Mouse (Mus musculus) embryonic facial prominence, embryonic 12.5 days (tissue): ENCODE data around the gene 2310057J18Rik. TPM values are rescaled to one million over a fixed set of nuclear protein-coding genes. Genes with fewer than 3 reads are reported as not detected.
"Not testable (repeated sequence)": the region's sequence is repeated elsewhere in the genome, so short reads cannot be mapped to it uniquely, and the experiment has no call there.

ENCODE experiments used
- ATAC-seq: fragments of 200-750 bp; cut with Nextera tagmentation; 2 replicates; pipeline ENCODE4 v1.8.0; 2017; ENCODE audit not compliant: insufficient number of reproducible peaks, insufficient read depth, low FRiP score, low TSS enrichment
- H3K27ac ChIP-seq: fragments of 300-500 bp; sonication (generic); 2 replicates; pipeline ENCODE4 v1.5.1; 2016; ENCODE audit warnings: mild to moderate bottlenecking
- H3K27me3 ChIP-seq: fragments of 300-500 bp; sonication (generic); 2 replicates; pipeline ENCODE4 v1.6.1; 2016; ENCODE audit warnings: mild to moderate bottlenecking, moderate library complexity
- H3K36me3 ChIP-seq: fragments of 300-500 bp; sonication (generic); 2 replicates; pipeline ENCODE4 v1.6.1; 2016; ENCODE audit warnings: mild to moderate bottlenecking
- H3K4me1 ChIP-seq: fragments of 300-500 bp; sonication (generic); 2 replicates; pipeline ENCODE4 v1.6.1; 2016
- H3K4me2 ChIP-seq: fragments of 300-500 bp; sonication (generic); replicated peaks from 2 replicates; pipeline ENCODE4 v1.6.1; 2016; ENCODE audit warnings: mild to moderate bottlenecking, moderate library complexity
- H3K4me3 ChIP-seq: fragments of 300-500 bp; sonication (generic); 2 replicates; pipeline ENCODE4 v1.5.1; 2016; ENCODE audit warnings: mild to moderate bottlenecking
- H3K9ac ChIP-seq: fragments of 300-500 bp; sonication (generic); 2 replicates; pipeline ENCODE4 v1.6.1; 2016; ENCODE audit warnings: mild to moderate bottlenecking, moderate library complexity
- H3K9me3 ChIP-seq: fragments of 300-500 bp; sonication (generic); 2 replicates; pipeline ENCODE4 v1.6.1; 2016; ENCODE audit warnings: mild to moderate bottlenecking, moderate library complexity
- WGBS: fragments of 180-500 bp; shearing (Covaris S2); methylation state at CpG from one replicate; pipeline ENCODE4 v1.1.7; 2016; 5-methylcytosine and 5-hydroxymethylcytosine counted together
- polyA plus RNA-seq: library from polyadenylated mRNA; unstranded; fragments of >200 nt; fragmentation: Nextera tagmentation; extraction: Ambion mirVana; gene quantifications from 2 replicates; pipeline ENCODE4 v1.2.1, GENCODE M21; 2016

The 2310057J18Rik gene
- not detected in 2 replicates for polyA plus RNA-seq

GRCm38 (mm10) chr10:28986203-28986602, at the start of gene 2310057J18Rik:
2310057J18Rik (minus strand) TSS chr10:28986303.
- 84% methylated on average over 3 of the region's 3 CpGs for WGBS

DNA sequence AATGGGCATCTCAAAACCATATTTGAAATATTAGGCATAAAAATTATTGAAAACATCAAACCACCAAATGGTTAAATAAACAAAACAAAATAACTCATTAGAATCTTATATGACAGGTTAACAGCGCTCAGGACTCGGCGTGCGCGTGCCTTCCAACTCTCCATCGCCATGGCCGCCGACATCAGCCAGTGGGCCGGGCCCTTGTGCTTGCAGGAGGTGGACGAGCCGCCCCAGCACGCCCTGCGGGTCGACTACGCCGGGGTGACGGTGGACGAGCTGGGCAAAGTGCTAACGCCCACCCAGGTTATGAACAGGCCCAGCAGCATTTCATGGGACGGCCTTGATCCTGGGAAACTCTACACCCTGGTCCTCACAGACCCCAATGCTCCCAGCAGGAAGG, 43.9 kb upstream of the 2310057J18Rik start:
- H3K4me1 ChIP-seq, H3K27ac ChIP-seq, ATAC-seq, H3K9me3 ChIP-seq, H3K9ac ChIP-seq, H3K36me3 ChIP-seq, H3K27me3 ChIP-seq, H3K4me3 ChIP-seq, H3K4me2 ChIP-seq: not testable (repeated sequence)
- WGBS, result 87% methylated on average over 12 of the region's 20 CpGs

More at GRCm38 (mm10) chr10:28986203-28986602, at the start of gene 2310057J18Rik:
- H3K4me3 ChIP-seq, result no peak within 1 kb of the TSS
- no peak within 1 kb of the TSS for H3K4me2 ChIP-seq
- H3K9ac ChIP-seq, result no peak within 1 kb of the TSS
- no peaks in the 10 kb centered on the region for H3K27me3 ChIP-seq
- no peaks in the 10 kb centered on the region for H3K36me3 ChIP-seq
- H3K27ac ChIP-seq, result no peak within 1 kb of the TSS
- no peaks in the 10 kb centered on the region for H3K9me3 ChIP-seq
- H3K4me1 ChIP-seq, result no peaks in the 10 kb centered on the region
- ATAC-seq, result no peak

- WGBS, result 70% methylated on average over 7 of the region's 7 CpGs
- no peak overlapping the region for H3K4me3 ChIP-seq
- no peaks in the 10 kb centered on the region for H3K4me1 ChIP-seq
- H3K9ac ChIP-seq, result no peak overlapping the region
- H3K9me3 ChIP-seq, result no peaks in the 10 kb centered on the region
- no peak overlapping the region for H3K4me2 ChIP-seq
- no peak for ATAC-seq
- H3K27me3 ChIP-seq, result no peaks in the 10 kb centered on the region
- H3K27ac ChIP-seq, result no peak overlapping the region
- no peaks in the 10 kb centered on the region for H3K36me3 ChIP-seq
Measured at GRCm38 (mm10) chr10:29019496-29020270, 33.6 kb upstream of the 2310057J18Rik start.

GRCm38 (mm10) chr10:28997776-28998175, 11.7 kb upstream of the 2310057J18Rik start:
- H3K27ac ChIP-seq, result no peak overlapping the region
- H3K4me2 ChIP-seq, result no peak overlapping the region
- H3K36me3 ChIP-seq, result no peaks in the 10 kb centered on the region
- no peaks in the 10 kb centered on the region for H3K9me3 ChIP-seq
- no peak for ATAC-seq
- no peaks in the 10 kb centered on the region for H3K4me1 ChIP-seq
- no peaks in the 10 kb centered on the region for H3K27me3 ChIP-seq
- H3K9ac ChIP-seq, result no peak overlapping the region
- H3K4me3 ChIP-seq, result no peak overlapping the region

GRCm38 (mm10) chr10:28988990-28989389, 2.9 kb upstream of the 2310057J18Rik start:
- no peak for ATAC-seq
- Histone ChIP-seq H3K36me3 (no peaks in the 10 kb centered on the region), H3K4me1 (no peaks in the 10 kb centered on the region), H3K4me2 (no peak overlapping the region), H3K27me3 (no peaks in the 10 kb centered on the region), H3K4me3 (no peak overlapping the region), H3K9me3 (no peaks in the 10 kb centered on the region), H3K9ac (no peak overlapping the region), H3K27ac (no peak overlapping the region)
- 80% methylated on average over 2 of the region's 2 CpGs for WGBS

- Histone ChIP-seq H3K9me3 (no peaks in the 10 kb centered on the region), H3K4me3 (no peak overlapping the region), H3K4me1 (no peaks in the 10 kb centered on the region), H3K4me2 (no peak overlapping the region), H3K27ac (no peak overlapping the region), H3K27me3 (no peaks in the 10 kb centered on the region), H3K36me3 (no peaks in the 10 kb centered on the region), H3K9ac (no peak overlapping the region)
- no peak for ATAC-seq
- 83% methylated on average over 1 of the region's 1 CpGs for WGBS
Measured at GRCm38 (mm10) chr10:28968189-28968588, 17.9 kb downstream of the 2310057J18Rik start.

DNA sequence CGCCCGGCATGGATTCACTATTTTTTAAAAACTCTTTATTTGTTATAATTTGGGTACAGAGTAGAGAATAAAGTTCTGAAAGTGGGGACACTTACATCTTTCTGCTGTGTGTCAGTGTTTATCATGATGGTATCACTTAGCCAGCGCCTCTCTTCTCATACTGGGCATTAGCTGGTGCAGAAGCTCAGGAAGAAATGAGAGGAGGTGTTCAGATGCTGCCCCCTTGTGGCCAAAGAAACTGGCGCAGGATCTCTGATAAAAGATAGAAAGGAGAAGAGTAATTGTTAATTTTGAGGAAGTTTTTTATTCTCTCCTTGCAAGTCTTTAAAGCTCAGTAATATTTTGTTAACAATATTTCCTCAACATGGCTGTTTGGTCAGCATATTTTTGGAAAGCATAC, 31.0 kb downstream of the 2310057J18Rik start:
- Histone ChIP-seq H3K4me1 (no peaks in the 10 kb centered on the region), H3K36me3 (no peaks in the 10 kb centered on the region), H3K4me3 (no peak overlapping the region), H3K27me3 (no peaks in the 10 kb centered on the region), H3K9ac (no peak overlapping the region), H3K27ac (no peak overlapping the region), H3K4me2 (no peak overlapping the region), H3K9me3 (no peaks in the 10 kb centered on the region)
- WGBS, result 51% methylated on average over 4 of the region's 4 CpGs
- ATAC-seq, result no peak

GRCm38 (mm10) chr10:28954515-28954914, 31.6 kb downstream of the 2310057J18Rik start:
- Histone ChIP-seq H3K4me1 (no peaks in the 10 kb centered on the region), H3K36me3 (no peaks in the 10 kb centered on the region), H3K27me3 (no peaks in the 10 kb centered on the region), H3K9ac (no peak overlapping the region), H3K4me3 (no peak overlapping the region), H3K4me2 (no peak overlapping the region), H3K27ac (no peak overlapping the region), H3K9me3 (no peaks in the 10 kb centered on the region)
- no peak for ATAC-seq
- WGBS, result 61% methylated on average over 4 of the region's 4 CpGs

Other genes starting within 250 kb of the 2310057J18Rik start
- gene Soga3, start 157.5 kb upstream of the 2310057J18Rik start, polyA plus RNA-seq, result 7.7 and 10.2 TPM in 2 replicates
- gene Gm49353, start 212.7 kb upstream of the 2310057J18Rik start, polyA plus RNA-seq, result 0.61 and 2.0 TPM in 2 replicates
- 1.3 and 1.9 TPM in 2 replicates for gene 9330159F19Rik, start 225.3 kb upstream of the 2310057J18Rik start, polyA plus RNA-seq